Mouse (Mus musculus): ENCODE data around the gene Clpb.

DNA sequence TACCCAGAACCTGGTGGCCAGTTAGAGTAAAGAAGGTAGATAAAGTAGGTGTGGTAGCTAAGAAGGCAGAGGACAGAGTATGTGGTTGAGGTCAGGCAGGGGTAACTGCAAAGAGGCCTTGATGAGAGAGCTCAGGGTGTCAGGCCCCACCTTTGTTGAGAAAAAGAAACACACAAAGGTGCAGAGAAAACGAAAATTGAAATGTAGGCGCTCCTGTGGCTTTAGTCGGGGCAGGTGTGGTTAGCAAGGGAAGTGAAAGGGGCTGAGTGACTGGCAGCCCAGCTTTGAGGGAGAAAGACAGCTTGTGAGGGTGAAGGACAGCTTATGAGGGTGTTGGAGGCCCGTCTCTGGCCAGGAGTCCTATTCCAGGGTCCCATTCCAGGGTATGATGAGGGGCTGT lies 28.9 kb upstream of the Clpb start:
- TF ChIP-seq POLR2A (IDR thresholded peaks at IDR 0.05; ENCODE audit: control insufficient read depth, extremely low read depth, insufficient read depth, low read length, poor library complexity) (no peak), CTCF (IDR thresholded peaks at IDR 0.05; ENCODE audit: borderline replicate concordance, control insufficient read depth, extremely low read depth, insufficient read depth, low read length, poor library complexity) (no peak)
